Comparison of ENCODE assay signal across 13 mouse cellular contexts in the genomic region with DNA sequence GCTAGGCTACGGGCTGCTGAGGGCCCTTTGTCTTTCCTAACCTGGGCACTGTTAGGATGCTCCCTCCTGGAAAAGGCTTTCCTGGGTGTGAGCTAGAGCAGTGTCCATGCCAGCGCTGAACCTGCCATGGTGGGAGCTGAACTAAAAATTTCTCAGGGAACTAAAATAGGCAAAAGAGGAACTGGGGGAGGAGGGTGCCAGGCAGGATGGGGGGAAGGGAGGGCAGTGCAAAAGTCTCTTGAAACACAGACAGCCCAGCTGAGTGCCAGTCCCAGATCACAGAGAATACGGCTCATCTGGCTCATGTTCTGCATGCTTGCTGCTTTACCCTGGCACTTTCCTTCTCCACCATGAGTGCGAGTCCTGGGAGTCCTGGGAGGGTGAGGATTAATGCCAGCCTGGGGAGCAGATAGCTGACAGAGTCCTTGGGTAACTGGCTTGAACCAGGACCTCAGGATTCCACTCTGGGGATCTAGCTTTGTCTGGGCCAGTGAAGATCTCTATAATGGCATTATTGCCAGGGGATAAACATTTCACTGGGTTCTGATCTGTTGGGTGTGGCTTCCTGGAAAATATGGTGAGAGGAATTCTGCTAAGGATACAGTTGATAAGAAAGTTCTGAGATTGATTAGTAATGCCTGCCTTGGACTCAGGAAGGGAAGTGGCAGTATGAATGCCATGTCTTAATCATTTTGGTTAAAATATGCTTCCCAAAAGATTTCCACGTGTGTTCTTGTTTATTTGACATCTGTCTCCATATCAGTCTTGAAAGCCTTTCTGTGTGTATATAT. TPM values are rescaled to one million over a fixed set of nuclear protein-coding genes. Genes with fewer than 3 reads are reported as not detected.
DNase-seq lines count a peak whose midpoint lies in the region.
"Had no signal": no experiment of that assay in that cellular context is flagged by ENCODE, and none has a peak within 500 bp of the region (broad histone marks: within the 10 kb centered on the region; RNA-seq: fewer than 3 reads in every experiment).

No protein-coding gene starts in this region.

- H3K4me1 ChIP-seq in brown adipose tissue, adult 24 weeks (ENCODE audit: control insufficient read depth, insufficient read depth, insufficient read length, low read length) = peaks cover 50% of the 10 kb centered on the region

- H3K36me3 ChIP-seq in macrophage (ENCODE audit: inconsistent target) = peaks cover 27% of the 10 kb centered on the region
- H3K36me3 ChIP-seq: neural tube, embryonic 12.5 days; stomach, embryonic 15.5 days had no signal

- H3K79me2 ChIP-seq in macrophage (ENCODE audit: inconsistent target) = peaks cover 29% of the 10 kb centered on the region; the same call in 1 of the 2 replicates

- no peak overlapping the region for H3K4me3 ChIP-seq in brown adipose tissue, adult 24 weeks (ENCODE audit: insufficient read depth, low read depth, low read length)
- peak overlapping the region; percentile 3; the same call in 1 of the 2 replicates for H3K4me3 ChIP-seq in macrophage (ENCODE audit: inconsistent target)
- H3K4me3 ChIP-seq: erythroblast, embryonic 14.5 days; neural tube, embryonic 12.5 days; stomach, embryonic 15.5 days had no signal

- peak; percentile 64 for DNase-seq in layer of hippocampus, adult 9-11 months
- DNase-seq in layer of hippocampus, adult 18-20 months (ENCODE audit: low spot score in 2 of 2) = no peak
- peak; percentile 76 for DNase-seq in thymus, postnatal 25 days
- no peak for DNase-seq in urinary bladder, postnatal 4 days (ENCODE audit: low spot score in 2 of 2)
- DNase-seq in frontal cortex, postnatal 10 days (ENCODE audit: low spot score in 2 of 2) = no peak
- DNase-seq in frontal cortex, postnatal 36 days (ENCODE audit: low spot score in 2 of 2) = no peak
- DNase-seq: kidney, postnatal 14 days; lung, embryonic 14.5 days had no signal

- H3K27ac ChIP-seq in brown adipose tissue, adult 24 weeks (replicated peaks; ENCODE audit: low read depth, low read length) = peak overlapping the region; percentile 72
- peak overlapping the region; percentile 97 for H3K27ac ChIP-seq in macrophage
- H3K27ac ChIP-seq: neural tube, embryonic 12.5 days; stomach, embryonic 15.5 days had no signal

- 0% methylated on average over 5 of the region's 5 CpGs for WGBS in macrophage (ENCODE audit: missing documents)

RNA-seq across cellular contexts. Expression of gene Vsir, which starts 25.1 kb away (rescaled TPM):
- 10 to 100 TPM; 23.9 to 26.0 TPM for total RNA-seq in layer of hippocampus, adult 18-20 months (2021)
- polyA plus RNA-seq in brown adipose tissue, adult 24 weeks (2012; ENCODE audit: insufficient read depth, insufficient read length, missing spikeins) = 14.7 and 16.0 TPM in 2 replicates
- total RNA-seq in macrophage (2018; cell fraction: chromatin; rRNA removed) = 100 to 1,000 TPM in 6 of 26 experiments, 10 to 100 TPM in 20; 10.8 to 164 (median 60.8) TPM
- total RNA-seq in macrophage (2018; cell fraction: cytosol; rRNA removed) = 100 to 1,000 TPM in 24 of 26 experiments, 10 to 100 TPM in 2; 90.4 to 273 (median 157) TPM
- total RNA-seq in macrophage (2018; cell fraction: nucleus; rRNA removed) = 100 to 1,000 TPM in 24 of 26 experiments, 10 to 100 TPM in 2; 88.2 to 317 (median 168) TPM
- 165 to 459 TPM (median 279 TPM) in 3 replicates for polyA plus RNA-seq in macrophage (2018)

RNA-seq across cellular contexts. Expression of gene Gm17455, which starts 27.7 kb away (rescaled TPM):
- not detected for total RNA-seq in layer of hippocampus, adult 18-20 months (2021)
- not detected in 2 replicates for polyA plus RNA-seq in brown adipose tissue, adult 24 weeks (2012; ENCODE audit: insufficient read depth, insufficient read length, missing spikeins)
- 1 to 10 TPM in 6 of 26 experiments, under 1 TPM in 2, not detected in 18; 0.81 to 7.0 (median 1.4) TPM for total RNA-seq in macrophage (2018; cell fraction: chromatin; rRNA removed)
- total RNA-seq in macrophage (2018; cell fraction: cytosol; rRNA removed) = under 1 TPM in 7 of 26 experiments, not detected in 19; 0.14 to 0.59 (median 0.29) TPM
- total RNA-seq in macrophage (2018; cell fraction: nucleus; rRNA removed) = 10 to 100 TPM in 1 of 26 experiments, 1 to 10 TPM in 9, under 1 TPM in 1, not detected in 15; 0.88 to 10.1 (median 1.5) TPM
- not detected in 3 replicates for polyA plus RNA-seq in macrophage (2018)
- polyA plus RNA-seq: erythroblast, embryonic 14.5 days had no signal

Comparison
In these comparisons a context has a peak if more than half of its experiments do, and no peak if none do; other contexts are left out.
1. DNase-seq: peak in layer of hippocampus, adult 9-11 months (single experiment) and thymus, postnatal 25 days (single experiment); none in layer of hippocampus, adult 18-20 months (0 of 2), urinary bladder, postnatal 4 days (0 of 2), frontal cortex, postnatal 10 days (0 of 2) and frontal cortex, postnatal 36 days (0 of 2).